Mouse (Mus musculus) MEL (cell line): Measurements from ENCODE around the gene Klf15.

ENCODE experiments used
- CTCF ChIP-seq, 3 experiments: IDR thresholded peaks in 2 of 3; conservative IDR thresholded peaks in 1 of 3; 2 replicates each; pipeline ENCODE4 v1.5.1; 2011 to 2012; ENCODE audit warnings: low read length in 3 of 3, low read depth in 2 of 3, mild to moderate bottlenecking in 2 of 3, improper control_type of control experiment in 1 of 3, inconsistent platforms in 1 of 3, mixed read lengths in 1 of 3, moderate library complexity in 1 of 3; ENCODE audit not compliant: control insufficient read depth in 1 of 3, insufficient read depth in 1 of 3, poor library complexity in 1 of 3, severe bottlenecking in 1 of 3
- ETS1 ChIP-seq: IDR thresholded peaks from 2 replicates; pipeline ENCODE4 v1.6.1; 2012; ENCODE audit warnings: low read depth, mild to moderate bottlenecking, inconsistent platforms, low read length, improper control_type of control experiment, moderate library complexity
- GATA1 ChIP-seq: IDR thresholded peaks from 2 replicates; pipeline ENCODE4 v1.6.1; 2011; ENCODE audit warnings: low read depth, low read length, improper control_type of control experiment
- MEF2A ChIP-seq: IDR thresholded peaks from 2 replicates; pipeline ENCODE4 v1.6.1; 2014; ENCODE audit warnings: low read depth, mild to moderate bottlenecking, inconsistent platforms, low read length, improper control_type of control experiment; ENCODE audit not compliant: poor library complexity, insufficient replicate concordance, severe bottlenecking; ENCODE audit errors: extremely low read depth
- MYB ChIP-seq: IDR thresholded peaks from 2 replicates; pipeline ENCODE4 v1.6.1; 2011; ENCODE audit warnings: mild to moderate bottlenecking, low read depth, low read length, improper control_type of control experiment
- NELFE ChIP-seq: IDR thresholded peaks from 2 replicates; pipeline ENCODE4 v1.6.1; 2011; ENCODE audit warnings: low read depth, low read length, improper control_type of control experiment
- POLR2A ChIP-seq, 2 experiments: IDR thresholded peaks; 2 replicates each; pipeline ENCODE4 v1.6.1; 2011 to 2012; ENCODE audit warnings: low read length in 2 of 2, mild to moderate bottlenecking in 2 of 2, control low read depth in 1 of 2, improper control_type of control experiment in 1 of 2, low read depth in 1 of 2, moderate library complexity in 1 of 2; ENCODE audit not compliant: control insufficient read depth in 1 of 2, insufficient read depth in 1 of 2, poor library complexity in 1 of 2
- USF2 ChIP-seq, 2 experiments: IDR thresholded peaks; 2 replicates each; pipeline ENCODE4 v1.6.1; 2011 to 2012; ENCODE audit warnings: improper control_type of control experiment in 2 of 2, low read length in 2 of 2, borderline replicate concordance in 1 of 2, inconsistent platforms in 1 of 2, low read depth in 1 of 2, mild to moderate bottlenecking in 1 of 2; ENCODE audit not compliant: insufficient read depth in 1 of 2
- ZC3H11A ChIP-seq: IDR thresholded peaks from 2 replicates; pipeline ENCODE4 v1.6.1; 2012; ENCODE audit warnings: low read depth, mild to moderate bottlenecking, inconsistent platforms, low read length, improper control_type of control experiment
- ZMIZ1 ChIP-seq: IDR thresholded peaks from 2 replicates; pipeline ENCODE4 v1.6.1; 2012; ENCODE audit warnings: low read depth, mild to moderate bottlenecking, inconsistent platforms, low read length, improper control_type of control experiment, moderate library complexity

- no peak for TF ChIP-seq CTCF (IDR thresholded peaks at IDR 0.05 in 2 of 3, conservative IDR thresholded peaks at IDR 0.05 in 1 of 3; ENCODE audit: control insufficient read depth in 1 of 3, insufficient read depth in 1 of 3, low read depth in 2 of 3, low read length in 3 of 3, poor library complexity in 1 of 3, severe bottlenecking in 1 of 3)
- TF ChIP-seq NELFE = no peak
- TF ChIP-seq ZC3H11A = no peak
- TF ChIP-seq USF2 (IDR thresholded peaks at IDR 0.05; ENCODE audit: borderline replicate concordance in 1 of 2, insufficient read depth in 1 of 2, low read depth in 1 of 2, low read length in 2 of 2) = no peak
- TF ChIP-seq ETS1 = no peak
- no peak for TF ChIP-seq ZMIZ1
- no peak for TF ChIP-seq MEF2A
- TF ChIP-seq MYB = no peak
- TF ChIP-seq GATA1 = no peak
- no peak for TF ChIP-seq POLR2A (IDR thresholded peaks at IDR 0.05; ENCODE audit: control insufficient read depth in 1 of 2, insufficient read depth in 1 of 2, low read depth in 1 of 2, low read length in 2 of 2, poor library complexity in 1 of 2)
These were observed 36.4 kb upstream of the Klf15 start for GRCm38 (mm10) chr6:90426003-90426402.
